Comparison of ENCODE assay signal across 17 mouse cellular contexts in genomic region chr11:88280426-88280836, GRCm38 (mm10). TPM values are rescaled to one million over a fixed set of nuclear protein-coding genes. Genes with fewer than 3 reads are reported as not detected.
A peak's percentile ranks its signal among the peaks of the same experiment; 100 is the strongest.
DNase-seq lines count a peak whose midpoint lies in the region; ATAC-seq and TF ChIP-seq lines count a peak whose summit lies in the region.
"Had no signal": no experiment of that assay in that cellular context is flagged by ENCODE, and none has a peak within 500 bp of the region (broad histone marks: within the 10 kb centered on the region; RNA-seq: fewer than 3 reads in every experiment).

No protein-coding gene starts in this region.

- H3K4me1 ChIP-seq in MEL (ENCODE audit: control insufficient read depth in 1 of 2, insufficient read depth in 2 of 2, low read length in 2 of 2) = peaks cover 0 to 11% of the 10 kb centered on the region in 2 experiments; a peak in 1 of 4 replicates
- H3K4me1 ChIP-seq in hindbrain, embryonic 15.5 days (replicated peaks) = peaks cover 43% of the 10 kb centered on the region
- H3K4me1 ChIP-seq in midbrain, embryonic 14.5 days (ENCODE audit: control insufficient read depth, insufficient read depth, low read length) = peaks cover 26% of the 10 kb centered on the region

- no peaks in the 10 kb centered on the region for H3K9me3 ChIP-seq in MEL (replicated peaks; ENCODE audit: insufficient read depth, low read length)
- H3K9me3 ChIP-seq in hindbrain, embryonic 15.5 days = no peaks in the 10 kb centered on the region
- no peaks in the 10 kb centered on the region for H3K9me3 ChIP-seq in midbrain, embryonic 14.5 days (ENCODE audit: control insufficient read depth, low read length)
- H3K9me3 ChIP-seq: lung, embryonic 15.5 days had no signal

- TF ChIP-seq POLR2A in MEL (IDR thresholded peaks at IDR 0.05; ENCODE audit: control insufficient read depth in 1 of 2, insufficient read depth in 1 of 2, low read depth in 1 of 2, low read length in 2 of 2, poor library complexity in 1 of 2) = no peak

- no peaks in the 10 kb centered on the region for H3K79me2 ChIP-seq in MEL (ENCODE audit: control insufficient read depth, insufficient read depth, low read length, poor library complexity)

- no peak for TF ChIP-seq EP300 in MEL (IDR thresholded peaks at IDR 0.05; ENCODE audit: low read depth in 1 of 2, low read length in 2 of 2)

- no peak for DNase-seq in MEL (ENCODE audit: low read depth, low spot score)
- DNase-seq in embryo, embryonic 11 days = peak; percentile 80
- peak; percentile 65 for DNase-seq in midbrain, embryonic 14.5 days
- no peak for DNase-seq in testis, postnatal 10 days (ENCODE audit: low spot score)
- DNase-seq in spleen, adult 18-20 months = no peak
- no peak for DNase-seq in cerebellum, adult 8-10 months
- DNase-seq: adrenal gland, postnatal 25 days; cerebellum, postnatal 14 days; heart, adult 18-20 months; heart, postnatal 4 days; layer of hippocampus, adult 9-11 months; thymus, postnatal 36 days had no signal

- no peak overlapping the region for H3K4me3 ChIP-seq in MEL (ENCODE audit: control insufficient read depth in 1 of 2, insufficient read depth in 1 of 2, low read depth in 2 of 2, low read length in 2 of 2)
- H3K4me3 ChIP-seq in hindbrain, embryonic 15.5 days = no peak overlapping the region
- no peak overlapping the region for H3K4me3 ChIP-seq in midbrain, embryonic 14.5 days (replicated peaks; ENCODE audit: low read depth, low read length)
- H3K4me3 ChIP-seq: erythroblast, embryonic 14.5 days; limb, embryonic 13.5 days; lung, embryonic 15.5 days had no signal

- H3K4me2 ChIP-seq in hindbrain, embryonic 15.5 days = no peak overlapping the region
- H3K4me2 ChIP-seq in midbrain, embryonic 14.5 days (ENCODE audit: low read length) = no peak overlapping the region
- H3K4me2 ChIP-seq: limb, embryonic 13.5 days; lung, embryonic 15.5 days had no signal

- no peak for TF ChIP-seq RAD21 in MEL (IDR thresholded peaks at IDR 0.05; ENCODE audit: low read depth, low read length)

- no peak overlapping the region for H3K9ac ChIP-seq in MEL (ENCODE audit: control insufficient read depth, low read depth, low read length, poor library complexity, severe bottlenecking)
- no peak overlapping the region for H3K9ac ChIP-seq in hindbrain, embryonic 15.5 days
- H3K9ac ChIP-seq in midbrain, embryonic 14.5 days (replicated peaks; ENCODE audit: low read length) = no peak overlapping the region
- H3K9ac ChIP-seq: limb, embryonic 13.5 days; lung, embryonic 15.5 days had no signal

- peaks cover 0 to 5% of the 10 kb centered on the region in 2 experiments; a peak in 1 of 4 replicates for H3K36me3 ChIP-seq in MEL (ENCODE audit: control insufficient read depth in 1 of 2, insufficient read depth in 2 of 2, low read length in 2 of 2)
- H3K36me3 ChIP-seq in hindbrain, embryonic 15.5 days = no peaks in the 10 kb centered on the region
- no peaks in the 10 kb centered on the region for H3K36me3 ChIP-seq in midbrain, embryonic 14.5 days (ENCODE audit: control insufficient read depth, insufficient read depth, low read length)
- H3K36me3 ChIP-seq: limb, embryonic 13.5 days; lung, embryonic 15.5 days had no signal

- WGBS in hindbrain, embryonic 15.5 days = 17% methylated on average over 8 of the region's 8 CpGs
- WGBS in midbrain, embryonic 14.5 days = 6% methylated on average over 8 of the region's 8 CpGs

- peaks cover 0 to 1% of the 10 kb centered on the region in 2 experiments; a peak in 3 of 4 replicates for H3K27me3 ChIP-seq in MEL (ENCODE audit: control insufficient read depth in 1 of 2, insufficient read depth in 2 of 2, low read length in 2 of 2)
- H3K27me3 ChIP-seq in hindbrain, embryonic 15.5 days = no peaks in the 10 kb centered on the region
- no peaks in the 10 kb centered on the region for H3K27me3 ChIP-seq in midbrain, embryonic 14.5 days (ENCODE audit: control insufficient read depth, insufficient read depth, low read length)
- H3K27me3 ChIP-seq: limb, embryonic 13.5 days; lung, embryonic 15.5 days had no signal

- ATAC-seq in hindbrain, embryonic 15.5 days (ENCODE audit: low FRiP score, low read depth) = peak; percentile 76
- ATAC-seq in midbrain, embryonic 14.5 days (ENCODE audit: low FRiP score, low TSS enrichment) = peak; percentile 55

- H3K27ac ChIP-seq in MEL (ENCODE audit: control insufficient read depth, low read depth, low read length) = no peak overlapping the region
- peak overlapping the region; percentile 72 for H3K27ac ChIP-seq in hindbrain, embryonic 15.5 days (replicated peaks)
- H3K27ac ChIP-seq in midbrain, embryonic 14.5 days (replicated peaks; ENCODE audit: low read depth, low read length) = peak overlapping the region; percentile 50
- H3K27ac ChIP-seq: limb, embryonic 13.5 days; lung, embryonic 15.5 days had no signal

- TF ChIP-seq CTCF in MEL (IDR thresholded peaks at IDR 0.05 in 2 of 3, conservative IDR thresholded peaks at IDR 0.05 in 1 of 3; ENCODE audit: control insufficient read depth in 1 of 3, insufficient read depth in 1 of 3, low read depth in 2 of 3, low read length in 3 of 3, poor library complexity in 1 of 3, severe bottlenecking in 1 of 3) = no peak

TF ChIP-seq in MEL, 35 proteins besides CTCF, POLR2A, EP300 and RAD21:
- peak; percentile 58 for TF ChIP-seq GATA1 (IDR thresholded peaks at IDR 0.05; ENCODE audit: low read depth, low read length)
- no peak for TF ChIP-seq CHD1 (IDR thresholded peaks at IDR 0.05; ENCODE audit: low read depth, low read length)

RNA-seq across cellular contexts. Expression of gene Ccdc182, which starts 13.4 kb away (rescaled TPM):
- total RNA-seq in MEL (2012; rRNA removed) = not detected in 2 replicates
- not detected for polyA plus RNA-seq in MEL (2012; ENCODE audit: insufficient read depth in 1 of 2, insufficient read length in 2 of 2, low read depth in 1 of 2, low replicate concordance in 2 of 2, missing spikeins in 1 of 2)
- polyA plus RNA-seq in hindbrain, embryonic 15.5 days (2015; fragmentation: Nextera tagmentation; extraction: Ambion mirVana) = 0.17 and 0.29 TPM in 2 replicates
- polyA plus RNA-seq in midbrain, embryonic 14.5 days (2014; fragmentation: Nextera tagmentation; extraction: Ambion mirVana) = 0.30 and 0.59 TPM in 2 replicates
- total RNA-seq: adrenal gland, postnatal 25 days; heart, adult 18-20 months; heart, postnatal 4 days; monocyte, adult 5-6 weeks had no signal
- polyA plus RNA-seq: erythroblast, embryonic 14.5 days had no signal

Comparison
In these comparisons a context has a peak if more than half of its experiments do, and no peak if none do; other contexts are left out.
1. DNase-seq: peak in embryo, embryonic 11 days (single experiment) and midbrain, embryonic 14.5 days (single experiment); none in MEL (single experiment), testis, postnatal 10 days (single experiment), spleen, adult 18-20 months (0 of 2) and cerebellum, adult 8-10 months (single experiment).